Mouse (Mus musculus) heart, adult 2 months (tissue): ENCODE results near the gene Glce. TPM values are rescaled to one million over a fixed set of nuclear protein-coding genes. Genes with fewer than 3 reads are reported as not detected.

Experiments used
- DNase-seq, 2 experiments: peaks; one replicate each; pipeline ENCODE4 v3.0.0; 2021
- H3K27ac ChIP-seq: fragments of 200-600 bp; 2 replicates; pipeline ENCODE4 v1.8.1; 2022
- H3K27me3 ChIP-seq: fragments of 200-500 bp; 2 replicates; pipeline ENCODE4 v1.6.1; 2012; ENCODE audit warnings: mild to moderate bottlenecking, low read length, inconsistent platforms, mixed read lengths; ENCODE audit not compliant: control insufficient read depth, insufficient read depth
- H3K36me3 ChIP-seq: fragments of 200-500 bp; 2 replicates; pipeline ENCODE4 v1.6.1; 2012; ENCODE audit warnings: low read length, inconsistent platforms; ENCODE audit not compliant: control insufficient read depth, insufficient read depth
- H3K4me1 ChIP-seq: fragments of 200-500 bp; 2 replicates; pipeline ENCODE4 v1.6.1; 2011; ENCODE audit warnings: low read length; ENCODE audit not compliant: control insufficient read depth, insufficient read depth
- H3K4me3 ChIP-seq: fragments of 200-600 bp; 2 replicates; pipeline ENCODE4 v1.8.1; 2022
- H3K79me2 ChIP-seq: fragments of 200-500 bp; replicated peaks from 2 replicates; pipeline ENCODE4 v1.6.1; 2012; ENCODE audit warnings: mild to moderate bottlenecking, inconsistent platforms, low read length, moderate library complexity, mixed read lengths; ENCODE audit not compliant: control insufficient read depth, insufficient read depth
- H3K9ac ChIP-seq: fragments of 200-500 bp; 2 replicates; pipeline ENCODE4 v1.6.1; 2012; ENCODE audit warnings: low read depth, mild to moderate bottlenecking, control low read depth, inconsistent platforms, low read length, mixed read lengths
- CTCF ChIP-seq: fragments of 200-600 bp; IDR thresholded peaks from 2 replicates; pipeline ENCODE4 v1.8.1; 2022; ENCODE audit warnings: antibody characterized with exemption, mild to moderate bottlenecking, moderate library complexity
- EP300 ChIP-seq: fragments of 200-500 bp; IDR thresholded peaks from 2 replicates; pipeline ENCODE4 v1.6.1; 2011; ENCODE audit warnings: low read depth, low read length, control low read depth; ENCODE audit not compliant: insufficient read depth
- POLR2A ChIP-seq: fragments of 200-500 bp; IDR thresholded peaks from 2 replicates; pipeline ENCODE4 v1.6.1; 2011; ENCODE audit warnings: mild to moderate bottlenecking, low read depth, low read length, control low read depth; ENCODE audit not compliant: insufficient read depth
- WGBS: fragments of 180-500 bp; shearing (Covaris S2); methylation state at CpG from one replicate; pipeline ENCODE4 v1.1.7; 2018; 5-methylcytosine and 5-hydroxymethylcytosine counted together
- intact Hi-C: fragments of 180-260 bp; cut with DNase I; formaldehyde crosslinking; loops from one replicate; pipeline ENCODE4 v1.15.1; 2025
- long read RNA-seq: library from polyadenylated mRNA; stranded (forward); transcript quantifications from one replicate; pipeline ENCODE4 v2.0.0, GENCODE M21; 2021
- polyA plus RNA-seq: library from polyadenylated mRNA; depleted of rRNA; stranded (reverse); fragments of >200 nt; gene quantifications from 2 replicates; pipeline ENCODE4 v1.2.3, GENCODE M21; 2012; rRNA removed
- total RNA-seq, 2 experiments: library from RNA; stranded (reverse); gene quantifications; 2 replicates each; pipeline ENCODE4 v1.2.3; 2021

The Glce gene
- total RNA-seq (10 to 100 TPM; 11.7 to 11.9 TPM), polyA plus RNA-seq (3.2 and 7.0 TPM in 2 replicates)
- long read RNA-seq, full-length matches to known transcripts, result 5 of 9 reads
- long read RNA-seq, partial matches to known transcripts, result 4 of 9 reads
- long read RNA-seq, other reads (novel, unspliced or antisense), result 0 of 9 reads

DNA sequence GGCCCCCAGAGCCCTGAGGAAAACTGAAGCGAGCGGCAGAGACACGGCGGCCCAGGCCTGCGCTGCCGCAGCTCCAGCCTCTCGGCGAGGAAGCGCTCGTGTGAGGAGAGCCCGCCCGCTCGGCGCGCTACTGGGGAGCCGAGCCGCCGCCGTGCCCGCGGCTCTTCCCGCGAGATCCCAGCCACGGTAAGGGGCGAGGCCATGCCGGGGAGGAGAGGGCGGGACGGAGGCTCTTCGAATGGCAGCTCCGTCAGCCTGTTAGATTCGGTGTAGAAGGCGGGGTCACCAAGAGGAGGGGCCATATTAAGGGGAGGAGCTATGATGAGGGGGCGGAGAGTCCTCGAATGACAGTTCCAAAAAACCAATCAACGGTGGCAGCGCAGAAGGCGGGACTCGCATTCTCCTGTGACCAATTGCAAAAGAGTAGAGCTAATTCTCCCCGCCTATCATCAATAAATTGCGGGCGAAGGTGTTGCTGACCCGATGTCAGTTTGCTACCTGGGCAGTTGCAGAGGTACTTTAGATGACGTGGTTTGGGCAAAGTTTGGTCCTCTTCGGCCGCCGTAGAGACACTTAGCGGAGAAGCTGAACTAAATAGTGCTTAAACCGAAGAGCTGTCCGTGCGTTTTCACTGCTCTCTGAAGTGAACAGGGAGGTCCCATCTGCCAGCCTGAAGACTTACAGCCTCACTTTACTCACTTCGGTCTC lies at the start of gene Glce:
Gene Glce (minus strand): TSS at position 148 of the 708 bp plus-strand sequence.
- WGBS, result under 1% methylated on average over 51 of the region's 51 CpGs

DNA sequence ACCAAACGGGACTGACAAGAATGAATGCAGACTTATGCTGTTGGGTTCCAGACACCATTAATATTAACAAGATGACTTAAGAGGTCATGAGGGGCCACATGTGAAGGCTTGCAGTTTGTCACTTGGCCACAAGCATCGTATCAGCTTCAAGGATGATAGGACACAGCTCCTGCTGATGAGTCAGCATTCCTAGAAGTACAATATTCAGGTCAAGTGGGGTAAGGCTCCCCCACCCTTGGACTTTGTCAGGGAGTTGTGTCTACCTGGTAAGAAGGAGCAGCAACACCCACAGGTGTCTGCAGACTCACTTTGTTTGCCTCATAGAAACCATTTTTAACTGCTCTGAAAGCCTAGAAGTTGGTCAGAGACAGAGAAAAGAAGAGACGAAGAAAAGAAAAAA lies 49.8 kb upstream of the Glce start:
- no peak overlapping the region for H3K4me3 ChIP-seq
- H3K4me1 ChIP-seq, result no peaks in the 10 kb centered on the region
- WGBS, result 67% methylated on average over 3 of the region's 3 CpGs
- TF ChIP-seq EP300, result no peak
- TF ChIP-seq CTCF, result no peak
- no peaks in the 10 kb centered on the region; the same call in 1 of the 2 replicates for H3K27me3 ChIP-seq
- DNase-seq, result no peak
- intact Hi-C loops, result no loop called here
- H3K79me2 ChIP-seq, result no peaks in the 10 kb centered on the region
- no peak overlapping the region for H3K27ac ChIP-seq
- H3K9ac ChIP-seq, result no peak overlapping the region
- no peaks in the 10 kb centered on the region for H3K36me3 ChIP-seq

More for the DNA sequence above, at the start of gene Glce:
- intact Hi-C loops, result loop anchor here (2.0 to 5.0 kb wide), 3 partner anchors 75 to 175 kb away; partner anchors contain the start of gene Kif23
- H3K79me2 ChIP-seq, result no peaks in the 10 kb centered on the region
- DNase-seq, result peak; percentile 97 to 99
- no peaks in the 10 kb centered on the region for H3K36me3 ChIP-seq
- H3K27me3 ChIP-seq, result no peaks in the 10 kb centered on the region
- H3K27ac ChIP-seq, result peak within 1 kb of the TSS; percentile 92
- no peaks in the 10 kb centered on the region; the same call in 1 of the 2 replicates for H3K4me1 ChIP-seq
- peak within 1 kb of the TSS; percentile 61 for H3K4me3 ChIP-seq
- TF ChIP-seq CTCF, result no peak
- TF ChIP-seq EP300, result peak; percentile 41; the same call in 1 of the 2 replicates
- TF ChIP-seq POLR2A, result peak; percentile 79
- peak within 1 kb of the TSS; percentile 97 for H3K9ac ChIP-seq

DNA sequence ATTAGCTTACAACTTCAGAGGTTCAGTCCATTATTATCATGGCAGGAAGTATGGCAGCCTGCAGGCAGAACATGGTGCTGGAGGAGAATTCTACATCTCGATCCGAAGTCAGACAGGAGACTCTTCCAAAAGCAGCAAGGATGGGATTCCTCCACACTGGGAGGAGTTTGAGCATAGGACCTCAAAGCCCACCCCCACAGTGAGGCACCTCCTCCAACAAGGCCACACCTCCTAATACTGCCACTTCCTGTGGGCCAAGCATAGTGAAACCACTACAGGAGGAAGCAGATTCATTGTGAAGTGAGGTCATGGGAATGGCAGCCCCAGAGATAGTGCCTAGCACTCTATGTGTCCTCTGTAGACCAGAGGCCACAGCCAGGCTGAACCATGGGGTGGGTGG lies 48.5 kb upstream of the Glce start:
- no peak overlapping the region for H3K4me3 ChIP-seq
- no peak for TF ChIP-seq POLR2A
- no peak for TF ChIP-seq CTCF
- no peak for TF ChIP-seq EP300
- 86% methylated on average over 2 of the region's 2 CpGs for WGBS
- no peaks in the 10 kb centered on the region for H3K36me3 ChIP-seq
- no peaks in the 10 kb centered on the region for H3K79me2 ChIP-seq
- no peaks in the 10 kb centered on the region; the same call in 1 of the 2 replicates for H3K27me3 ChIP-seq
- no peak for DNase-seq
- no peak overlapping the region for H3K9ac ChIP-seq
- no peak overlapping the region for H3K27ac ChIP-seq
- intact Hi-C loops, result no loop called here
- H3K4me1 ChIP-seq, result no peaks in the 10 kb centered on the region

DNA sequence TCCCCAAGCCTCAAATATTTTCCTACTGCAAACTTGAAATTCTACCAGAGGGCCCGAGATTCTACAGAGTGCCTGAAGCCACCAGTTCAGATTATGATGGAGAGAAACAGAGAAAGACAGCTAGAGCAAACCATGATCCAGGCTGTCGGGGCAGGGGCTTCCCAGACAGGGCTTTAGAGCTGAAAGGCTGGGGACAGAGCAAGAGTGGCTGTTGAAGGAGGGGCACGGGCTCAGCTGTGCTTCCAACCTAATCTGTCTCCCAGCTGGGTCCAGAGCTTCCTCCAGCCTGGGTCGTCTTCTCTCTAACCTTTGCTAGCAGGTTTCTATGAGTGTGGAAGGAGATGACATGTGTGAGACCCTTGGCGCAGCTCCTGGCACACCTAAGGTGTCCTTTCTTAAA lies 44.2 kb upstream of the Glce start:
- no peaks in the 10 kb centered on the region for H3K27me3 ChIP-seq
- H3K36me3 ChIP-seq, result no peaks in the 10 kb centered on the region
- 55% methylated on average over 5 of the region's 5 CpGs for WGBS
- DNase-seq, result no peak
- intact Hi-C loops, result no loop called here
- TF ChIP-seq EP300 (no peak), CTCF (no peak), POLR2A (no peak)
- no peak overlapping the region for H3K27ac ChIP-seq
- no peaks in the 10 kb centered on the region for H3K4me1 ChIP-seq
- no peak overlapping the region for H3K9ac ChIP-seq
- H3K4me3 ChIP-seq, result no peak overlapping the region
- H3K79me2 ChIP-seq, result no peaks in the 10 kb centered on the region

DNA sequence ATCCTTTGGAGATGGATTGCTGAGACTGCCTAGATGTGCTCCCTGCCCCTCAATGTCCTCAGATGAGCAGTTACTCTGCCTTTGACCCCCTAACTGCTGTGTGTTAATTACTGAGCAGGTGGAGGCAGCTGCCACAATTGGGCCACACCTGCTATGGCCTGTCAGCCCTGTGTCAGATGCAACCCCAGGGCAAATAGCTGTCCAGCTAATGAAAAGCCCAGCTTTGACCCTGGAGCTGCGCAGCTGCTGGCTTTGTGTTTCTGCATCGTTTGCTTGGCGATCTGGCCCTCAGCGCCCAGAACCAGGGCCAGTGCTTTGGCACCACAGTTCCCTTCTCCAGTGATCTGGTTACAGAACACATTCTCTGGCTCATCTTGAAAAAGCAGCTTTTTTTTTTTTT lies 43.7 kb upstream of the Glce start:
- TF ChIP-seq POLR2A (no peak), CTCF (no peak), EP300 (no peak)
- Histone ChIP-seq H3K27ac (no peak overlapping the region), H3K79me2 (no peaks in the 10 kb centered on the region), H3K4me1 (no peaks in the 10 kb centered on the region), H3K9ac (no peak overlapping the region), H3K4me3 (no peak overlapping the region), H3K36me3 (no peaks in the 10 kb centered on the region), H3K27me3 (no peaks in the 10 kb centered on the region)
- WGBS, result 76% methylated on average over 4 of the region's 4 CpGs
- intact Hi-C loops, result no loop called here
- DNase-seq, result no peak

DNA sequence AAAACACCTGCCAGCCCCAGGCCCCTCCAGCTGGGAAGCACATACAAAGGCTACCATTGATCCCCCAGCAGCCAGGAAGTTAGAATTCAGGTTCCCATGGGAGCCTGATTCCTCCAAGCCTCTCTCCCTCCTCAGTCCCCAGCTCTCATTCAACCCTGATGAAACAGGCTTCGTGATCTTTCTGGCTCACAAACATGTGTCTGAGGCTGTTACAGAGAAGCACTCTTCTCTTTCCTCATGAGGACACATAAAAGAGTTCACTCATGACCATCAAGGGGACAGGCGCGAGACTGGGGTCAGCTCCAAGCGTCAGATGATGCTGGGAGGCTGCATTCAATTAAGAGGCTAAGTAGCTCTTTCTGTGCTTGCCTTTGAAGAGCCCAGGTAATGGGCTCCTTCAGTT lies 40.4 kb upstream of the Glce start:
- H3K27me3 ChIP-seq, result no peaks in the 10 kb centered on the region
- H3K9ac ChIP-seq, result no peak overlapping the region
- H3K4me3 ChIP-seq, result no peak overlapping the region
- intact Hi-C loops, result no loop called here
- no peak for TF ChIP-seq EP300
- WGBS, result 68% methylated on average over 4 of the region's 4 CpGs
- no peaks in the 10 kb centered on the region for H3K79me2 ChIP-seq
- no peaks in the 10 kb centered on the region for H3K36me3 ChIP-seq
- DNase-seq, result no peak
- no peak overlapping the region for H3K27ac ChIP-seq
- peaks cover 2% of the 10 kb centered on the region; the same call in 1 of the 2 replicates for H3K4me1 ChIP-seq
